Comparison of ENCODE assay signal across 14 mouse cellular contexts in the genomic region with DNA sequence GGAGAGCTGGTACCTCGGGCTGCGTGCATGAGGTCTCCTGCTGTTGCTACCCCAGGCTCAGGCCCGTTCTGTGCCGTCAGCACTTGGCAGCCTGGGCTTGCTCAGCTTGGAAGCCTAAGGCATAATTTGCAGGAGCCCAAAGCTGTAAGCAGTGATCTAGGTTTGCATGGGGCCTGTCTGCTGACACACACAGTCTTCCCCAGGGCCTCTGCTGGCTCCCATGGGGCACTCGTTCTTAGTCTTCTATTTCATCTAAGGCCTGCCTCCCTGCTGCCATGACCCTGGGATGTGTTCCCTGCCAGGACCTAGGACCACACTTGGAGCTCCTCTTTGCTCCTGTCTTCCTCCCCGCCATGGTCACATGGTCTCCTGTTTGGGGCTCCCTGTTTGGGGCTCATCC.
"Had no signal": no experiment of that assay in that cellular context is flagged by ENCODE, and none has a peak within 500 bp of the region (broad histone marks: within the 10 kb centered on the region; RNA-seq: fewer than 3 reads in every experiment).

No protein-coding gene starts in this region.

- ATAC-seq: liver, embryonic 12.5 days; midbrain, embryonic 15.5 days had no signal

- H3K4me3 ChIP-seq: limb, embryonic 15.5 days; liver, embryonic 12.5 days; midbrain, embryonic 10.5 days; midbrain, embryonic 15.5 days; neural tube, embryonic 13.5 days had no signal

- H3K27me3 ChIP-seq: limb, embryonic 15.5 days; liver, embryonic 12.5 days; midbrain, embryonic 15.5 days; neural tube, embryonic 13.5 days had no signal

- H3K4me1 ChIP-seq: midbrain, embryonic 15.5 days had no signal

- H3K4me2 ChIP-seq: limb, embryonic 15.5 days; liver, embryonic 12.5 days; lung, embryonic 14.5 days; midbrain, embryonic 15.5 days; neural tube, embryonic 13.5 days had no signal

- H3K36me3 ChIP-seq: limb, embryonic 15.5 days; liver, embryonic 12.5 days; midbrain, embryonic 10.5 days; midbrain, embryonic 15.5 days; neural tube, embryonic 13.5 days had no signal

- H3K9me3 ChIP-seq: limb, embryonic 15.5 days; liver, embryonic 12.5 days; midbrain, embryonic 10.5 days; midbrain, embryonic 15.5 days; neural tube, embryonic 13.5 days had no signal

- H3K27ac ChIP-seq: limb, embryonic 15.5 days; liver, embryonic 12.5 days; midbrain, embryonic 10.5 days; midbrain, embryonic 15.5 days; neural tube, embryonic 13.5 days; stomach, postnatal 0 days had no signal

- H3K9ac ChIP-seq: limb, embryonic 15.5 days; liver, embryonic 12.5 days; lung, embryonic 14.5 days; midbrain, embryonic 15.5 days; neural tube, embryonic 13.5 days had no signal

- DNase-seq: kidney, postnatal 25 days; layer of hippocampus, postnatal 36 days; lung, embryonic 14.5 days; lung, postnatal 10 days; lung, postnatal 4 days; retina, postnatal 1 day; right cerebral cortex, postnatal 4 days; thymus, postnatal 4 days had no signal
